Mouse (Mus musculus) neural tube, embryonic 11.5 days (tissue): ENCODE results near the gene Sgcb. TPM values are rescaled to one million over a fixed set of nuclear protein-coding genes. Genes with fewer than 3 reads are reported as not detected.
A peak's percentile ranks its signal among the peaks of the same experiment; 100 is the strongest.

Source experiments
- ATAC-seq: fragments of 200-750 bp; cut with Nextera tagmentation; 2 replicates; pipeline ENCODE4 v1.8.0; 2017; ENCODE audit warnings: moderate number of reproducible peaks, mild to moderate bottlenecking, moderate TSS enrichment, moderate library complexity; ENCODE audit not compliant: insufficient read depth, low FRiP score, low TSS enrichment
- DNase-seq: peaks from one replicate; pipeline ENCODE4 v3.0.0-alpha.2; 2015; ENCODE audit warnings: low spot score
- H3K27ac ChIP-seq: fragments of 300-500 bp; sonication (generic); 2 replicates; pipeline ENCODE4 v1.5.1; 2014; ENCODE audit warnings: low read depth, mild to moderate bottlenecking, low read length
- H3K27me3 ChIP-seq: fragments of 300-500 bp; sonication (generic); 2 replicates; pipeline ENCODE4 v1.6.1; 2014; ENCODE audit warnings: mild to moderate bottlenecking, low read length, mixed read lengths; ENCODE audit not compliant: control insufficient read depth, insufficient read depth
- H3K36me3 ChIP-seq: fragments of 300-500 bp; sonication (generic); 2 replicates; pipeline ENCODE4 v1.6.1; 2014; ENCODE audit warnings: mild to moderate bottlenecking, low read length, moderate library complexity, mixed read lengths; ENCODE audit not compliant: control insufficient read depth, insufficient read depth
- H3K4me1 ChIP-seq: fragments of 300-500 bp; sonication (generic); 2 replicates; pipeline ENCODE4 v1.6.1; 2014; ENCODE audit warnings: low read length, mixed read lengths; ENCODE audit not compliant: control insufficient read depth, insufficient read depth
- H3K4me2 ChIP-seq: fragments of 300-500 bp; sonication (generic); 2 replicates; pipeline ENCODE4 v1.6.1; 2014; ENCODE audit warnings: low read depth, mild to moderate bottlenecking, moderate library complexity
- H3K4me3 ChIP-seq: fragments of 300-500 bp; sonication (generic); 2 replicates; pipeline ENCODE4 v1.5.1; 2014; ENCODE audit warnings: low read depth, low read length
- H3K9ac ChIP-seq: fragments of 300-500 bp; sonication (generic); 2 replicates; pipeline ENCODE4 v1.6.1; 2014; ENCODE audit warnings: mild to moderate bottlenecking, low read length
- H3K9me3 ChIP-seq: fragments of 300-500 bp; sonication (generic); 2 replicates; pipeline ENCODE4 v1.6.1; 2016; ENCODE audit warnings: low read length; ENCODE audit not compliant: control insufficient read depth
- WGBS: fragments of 180-500 bp; shearing (Covaris S2); extraction: QIAGEN DNeasy Blood & Tissue Kit; methylation state at CpG from one replicate; pipeline ENCODE4 v1.1.7; 2014; 5-methylcytosine and 5-hydroxymethylcytosine counted together
- polyA plus RNA-seq: library from polyadenylated mRNA; unstranded; fragments of >200 nt; fragmentation: Nextera tagmentation; extraction: Ambion mirVana; gene quantifications from 2 replicates; pipeline ENCODE4 v1.2.1, GENCODE M21; 2014

Gene Sgcb
- polyA plus RNA-seq, result 27.7 and 29.2 TPM in 2 replicates

DNA sequence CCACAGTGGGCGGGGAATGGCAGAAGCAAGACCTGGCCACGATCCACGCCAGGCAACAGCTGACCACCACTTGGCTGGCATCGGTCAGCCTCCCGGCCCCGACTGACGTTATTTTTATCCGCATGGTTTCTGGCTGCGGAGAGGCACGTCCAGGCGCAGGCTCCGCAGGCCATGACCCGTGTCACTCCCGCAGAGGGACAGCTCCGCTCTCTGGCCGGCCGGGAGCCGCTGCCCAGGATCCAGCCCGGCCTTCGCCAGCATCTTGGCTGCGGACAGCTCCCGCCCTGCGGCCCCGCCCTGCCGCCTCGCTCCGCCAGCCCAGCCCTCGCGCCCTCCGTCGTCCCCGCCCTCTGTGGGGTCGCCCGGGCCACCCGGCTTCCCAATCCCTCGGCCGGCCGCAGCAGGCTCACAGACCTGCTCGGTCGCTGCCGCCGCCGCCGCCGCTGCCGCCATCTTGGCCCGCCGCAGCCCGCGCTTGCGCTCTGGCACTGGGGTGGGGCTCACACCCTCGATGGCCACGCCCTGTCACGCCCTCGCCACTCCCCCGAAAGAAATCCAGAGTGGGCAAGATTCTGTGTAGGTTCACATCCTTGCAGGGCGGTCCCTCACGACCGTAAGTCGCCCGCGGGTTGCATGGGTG, at the start of gene Sgcb:
TSS of gene Sgcb (minus strand) at position 530 of the 640 bp plus-strand sequence.
- Histone ChIP-seq H3K27me3 (peaks cover 36% of the 10 kb centered on the region), H3K4me1 (peaks cover 13% of the 10 kb centered on the region), H3K36me3 (no peaks in the 10 kb centered on the region), H3K9ac (peak within 1 kb of the TSS; percentile 86), H3K4me3 (peak within 1 kb of the TSS; percentile 83), H3K27ac (0 out of 2 replicates have a peak within 1 kb of the TSS, but pooled peaks have one; percentile 62), H3K4me2 (peak within 1 kb of the TSS; percentile 61), H3K9me3 (no peaks in the 10 kb centered on the region)
- under 1% methylated on average over 45 of the region's 62 CpGs for WGBS
- peak; percentile 87 for DNase-seq
- peak; percentile 87 for ATAC-seq

GRCm38 (mm10) chr5:73694254-73695015, 46.8 kb upstream of the Sgcb start:
- H3K4me3 ChIP-seq, result no peak overlapping the region
- WGBS, result 82% methylated on average over 4 of the region's 4 CpGs
- ATAC-seq, result no peak
- no peak for DNase-seq
- no peaks in the 10 kb centered on the region for H3K27me3 ChIP-seq
- no peaks in the 10 kb centered on the region for H3K36me3 ChIP-seq
- no peak overlapping the region for H3K9ac ChIP-seq
- no peak overlapping the region for H3K4me2 ChIP-seq
- H3K27ac ChIP-seq, result no peak overlapping the region
- H3K9me3 ChIP-seq, result no peaks in the 10 kb centered on the region
- H3K4me1 ChIP-seq, result no peaks in the 10 kb centered on the region

- H3K9me3 ChIP-seq, result no peaks in the 10 kb centered on the region
- no peak overlapping the region for H3K27ac ChIP-seq
- H3K27me3 ChIP-seq, result no peaks in the 10 kb centered on the region
- no peak overlapping the region for H3K4me3 ChIP-seq
- DNase-seq (no peak), ATAC-seq (no peak)
- 91% methylated on average over 1 of the region's 1 CpGs for WGBS
- H3K36me3 ChIP-seq, result no peaks in the 10 kb centered on the region
- H3K4me2 ChIP-seq, result no peak overlapping the region
- no peaks in the 10 kb centered on the region for H3K4me1 ChIP-seq
- H3K9ac ChIP-seq, result no peak overlapping the region
These were observed 46.2 kb upstream of the Sgcb start for GRCm38 (mm10) chr5:73693778-73694177.

DNA sequence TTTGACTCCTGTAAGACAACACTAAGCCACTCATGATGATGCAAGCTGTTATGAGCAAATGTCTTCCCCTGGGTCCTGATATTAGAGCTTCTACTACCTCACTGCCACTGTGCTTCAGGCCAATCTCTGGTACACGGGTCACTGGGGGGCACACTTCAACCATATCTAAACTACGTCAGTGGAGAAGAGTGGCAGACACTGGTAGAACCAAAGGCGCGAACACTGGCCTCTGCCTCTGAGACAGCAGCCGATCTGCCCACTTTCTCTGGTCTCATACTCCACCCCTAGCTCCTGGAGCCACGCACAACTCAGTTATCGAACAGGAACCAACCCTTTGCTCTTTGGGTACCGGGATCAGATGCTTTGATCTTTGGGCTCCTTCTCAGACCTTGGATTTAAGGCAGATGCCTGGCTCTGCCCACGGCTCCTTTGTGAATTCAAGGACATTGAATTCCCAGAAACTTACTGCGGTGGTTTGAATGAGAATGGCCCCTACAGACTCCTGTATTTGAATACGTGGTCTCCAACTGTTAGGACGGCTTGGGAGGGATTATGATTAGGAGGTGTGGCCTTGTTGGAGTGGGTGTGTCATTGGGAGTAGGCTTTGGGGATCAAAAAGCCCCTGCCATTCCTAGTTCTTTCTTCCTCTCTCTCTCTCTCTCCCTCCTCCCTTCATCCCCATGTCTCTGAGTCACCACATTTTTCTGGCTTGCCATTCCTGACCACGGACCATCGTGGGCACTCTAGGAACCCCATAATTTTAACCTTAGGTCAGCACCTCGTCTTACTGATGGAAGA, 44.3 kb upstream of the Sgcb start:
- DNase-seq (no peak), ATAC-seq (no peak)
- H3K36me3 ChIP-seq, result no peaks in the 10 kb centered on the region
- H3K9me3 ChIP-seq, result no peaks in the 10 kb centered on the region
- 41% methylated on average over 15 of the region's 15 CpGs for WGBS
- H3K4me3 ChIP-seq, result no peak overlapping the region
- no peaks in the 10 kb centered on the region for H3K27me3 ChIP-seq
- no peak overlapping the region for H3K4me2 ChIP-seq
- no peak overlapping the region for H3K9ac ChIP-seq
- no peaks in the 10 kb centered on the region for H3K4me1 ChIP-seq
- H3K27ac ChIP-seq, result no peak overlapping the region

- Histone ChIP-seq H3K4me2 (no peak overlapping the region), H3K4me1 (no peaks in the 10 kb centered on the region), H3K9me3 (no peaks in the 10 kb centered on the region), H3K27ac (no peak overlapping the region), H3K9ac (no peak overlapping the region), H3K36me3 (no peaks in the 10 kb centered on the region), H3K27me3 (no peaks in the 10 kb centered on the region), H3K4me3 (no peak overlapping the region)
- no peak for ATAC-seq
- WGBS, result 65% methylated on average over 2 of the region's 2 CpGs
- DNase-seq, result no peak
These were observed 42.6 kb upstream of the Sgcb start for GRCm38 (mm10) chr5:73690146-73690545.

DNA sequence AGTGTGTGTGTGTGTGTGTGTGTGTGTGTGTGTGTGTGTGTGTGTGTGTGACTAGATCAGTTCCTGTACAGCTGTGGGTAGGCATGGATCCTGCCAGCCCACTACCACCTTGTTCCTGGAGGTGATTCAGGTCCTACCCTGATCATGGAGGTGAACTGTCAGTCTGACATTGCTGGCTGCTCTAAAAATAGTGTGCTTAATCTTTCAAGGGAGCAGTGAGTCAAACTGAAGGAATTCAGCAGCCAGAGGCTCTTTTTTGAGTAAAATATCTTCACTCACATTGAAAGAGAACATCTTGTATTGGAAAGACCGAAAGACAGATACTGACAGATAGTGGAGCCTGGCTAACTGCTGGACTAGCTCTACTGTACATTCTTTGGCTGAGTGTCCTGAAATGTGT, 41.0 kb upstream of the Sgcb start:
- no peaks in the 10 kb centered on the region for H3K4me1 ChIP-seq
- H3K27me3 ChIP-seq, result no peaks in the 10 kb centered on the region
- H3K9ac ChIP-seq, result no peak overlapping the region
- H3K9me3 ChIP-seq, result no peaks in the 10 kb centered on the region
- no peak overlapping the region for H3K4me3 ChIP-seq
- no peak for ATAC-seq
- no peak overlapping the region for H3K4me2 ChIP-seq
- WGBS, result 86% methylated on average over 1 of the region's 1 CpGs
- no peak for DNase-seq
- no peaks in the 10 kb centered on the region for H3K36me3 ChIP-seq
- H3K27ac ChIP-seq, result no peak overlapping the region

DNA sequence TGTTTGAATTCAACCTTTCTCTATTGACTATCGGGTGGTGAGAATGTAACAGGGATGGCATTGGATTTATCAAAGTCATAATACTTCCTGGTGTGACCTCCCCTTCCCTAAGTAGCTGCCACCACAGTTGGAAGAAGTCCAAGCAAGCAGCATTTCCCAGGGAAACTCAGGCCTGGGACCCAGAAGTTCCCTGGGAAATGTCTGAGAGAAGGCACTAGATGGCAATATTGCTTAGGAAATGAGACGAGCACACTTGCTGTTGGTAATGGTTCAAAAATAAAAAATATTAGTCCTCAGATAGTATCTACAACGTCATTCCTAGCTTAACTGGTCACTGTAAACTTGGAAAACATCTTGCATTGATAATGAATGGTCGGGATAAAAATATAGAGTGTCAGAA, 38.6 kb upstream of the Sgcb start:
- Histone ChIP-seq H3K36me3 (no peaks in the 10 kb centered on the region), H3K9ac (no peak overlapping the region), H3K4me1 (no peaks in the 10 kb centered on the region), H3K4me2 (no peak overlapping the region), H3K27me3 (no peaks in the 10 kb centered on the region), H3K4me3 (no peak overlapping the region), H3K9me3 (no peaks in the 10 kb centered on the region), H3K27ac (no peak overlapping the region)
- DNase-seq (no peak), ATAC-seq (no peak)
- WGBS, result 40% methylated on average over 4 of the region's 4 CpGs

DNA sequence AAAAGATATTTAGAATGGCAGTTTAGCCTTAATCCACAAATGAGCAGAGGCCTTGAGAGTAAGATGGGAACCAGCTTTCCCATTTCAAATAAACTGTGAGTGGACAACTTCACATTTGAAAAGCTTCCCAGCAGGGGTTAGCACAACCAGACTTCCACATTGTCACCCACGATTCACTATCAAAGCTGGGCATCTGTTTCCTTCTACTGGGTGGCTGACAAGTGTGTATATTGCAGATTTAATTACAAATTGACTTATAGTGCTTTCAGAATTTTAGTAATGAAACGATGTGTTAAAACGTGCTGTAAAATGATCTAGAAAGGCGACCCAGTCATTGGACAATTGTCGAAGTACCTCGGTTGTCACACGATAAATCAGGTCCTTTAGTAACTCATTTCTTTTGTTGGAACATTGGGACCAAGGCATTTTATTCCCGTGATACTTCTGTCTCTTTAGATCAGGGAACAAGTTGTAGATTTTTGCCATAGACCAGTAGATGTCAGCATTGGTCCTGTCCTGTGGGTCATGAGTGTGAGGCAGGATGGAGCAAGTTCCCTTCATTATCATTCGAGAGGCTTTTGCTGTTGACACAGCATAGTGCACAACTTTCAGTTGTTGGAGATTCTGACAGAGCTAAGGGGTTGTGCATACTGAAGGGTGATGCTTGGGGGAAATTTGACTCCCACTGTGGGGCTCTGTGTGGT, 36.3 kb upstream of the Sgcb start:
- no peak overlapping the region for H3K4me2 ChIP-seq
- no peaks in the 10 kb centered on the region for H3K27me3 ChIP-seq
- H3K4me1 ChIP-seq, result no peaks in the 10 kb centered on the region
- no peak for DNase-seq
- 60% methylated on average over 9 of the region's 9 CpGs for WGBS
- H3K4me3 ChIP-seq, result no peak overlapping the region
- ATAC-seq, result no peak
- H3K36me3 ChIP-seq, result no peaks in the 10 kb centered on the region
- H3K27ac ChIP-seq, result no peak overlapping the region
- H3K9me3 ChIP-seq, result no peaks in the 10 kb centered on the region
- no peak overlapping the region for H3K9ac ChIP-seq
